Mouse (Mus musculus): Measurements from ENCODE around the gene Ak9.

- TF ChIP-seq CTCF (IDR thresholded peaks at IDR 0.05; ENCODE audit: low read depth, low read length) (no peak), GATA1 (IDR thresholded peaks at IDR 0.05; ENCODE audit: borderline replicate concordance, low read length) (no peak)
Observed at GRCm38 (mm10) chr10:41261218-41261617, 42.6 kb upstream of the Ak9 start.

Measured in G1E (cell line).